Mouse (Mus musculus) cerebellum, adult 2 months (tissue): ENCODE results near the gene Grid1. TPM values are rescaled to one million over a fixed set of nuclear protein-coding genes. Genes with fewer than 3 reads are reported as not detected.

Experiments
- DNase-seq, 2 experiments: peaks; one replicate each; pipeline ENCODE4 v3.0.0; 2021
- H3K27ac ChIP-seq: fragments of 200-500 bp; 2 replicates; pipeline ENCODE4 v1.5.1; 2012; ENCODE audit warnings: low read length, control low read depth, inconsistent platforms; ENCODE audit not compliant: insufficient read depth
- H3K27me3 ChIP-seq: fragments of 200-500 bp; 2 replicates; pipeline ENCODE4 v1.6.1; 2012; ENCODE audit warnings: inconsistent platforms, mild to moderate bottlenecking, low read length, moderate library complexity; ENCODE audit not compliant: control insufficient read depth, insufficient read depth
- H3K4me1 ChIP-seq: fragments of 200-500 bp; 2 replicates; pipeline ENCODE4 v1.6.1; 2011; ENCODE audit warnings: low read length; ENCODE audit not compliant: control insufficient read depth, insufficient read depth
- H3K4me3 ChIP-seq: fragments of 200-500 bp; replicated peaks from 2 replicates; pipeline ENCODE3; 2011; ENCODE audit warnings: mild to moderate bottlenecking, low read depth, low read length, control low read depth; ENCODE audit not compliant: insufficient read depth
- CTCF ChIP-seq: fragments of 200-500 bp; IDR thresholded peaks from 2 replicates; pipeline ENCODE4 v1.5.1; 2011; ENCODE audit warnings: low read depth, mild to moderate bottlenecking, control low read depth, low read length, moderate library complexity, borderline replicate concordance; ENCODE audit not compliant: insufficient read depth
- POLR2A ChIP-seq: fragments of 200-500 bp; IDR thresholded peaks from 2 replicates; pipeline ENCODE4 v1.6.1; 2011; ENCODE audit warnings: low read length, control low read depth, borderline replicate concordance; ENCODE audit not compliant: insufficient read depth
- WGBS: fragments of 180-500 bp; shearing (Covaris S2); methylation state at CpG from one replicate; pipeline ENCODE4 v1.1.7; 2018; 5-methylcytosine and 5-hydroxymethylcytosine counted together
- polyA plus RNA-seq: library from polyadenylated mRNA; depleted of rRNA; stranded (reverse); fragments of >200 nt; gene quantifications from 2 replicates; pipeline ENCODE4 v1.2.3, GENCODE M21; 2012

Grid1 gene
- polyA plus RNA-seq, 1 experiment, result 13.3 TPM

DNA sequence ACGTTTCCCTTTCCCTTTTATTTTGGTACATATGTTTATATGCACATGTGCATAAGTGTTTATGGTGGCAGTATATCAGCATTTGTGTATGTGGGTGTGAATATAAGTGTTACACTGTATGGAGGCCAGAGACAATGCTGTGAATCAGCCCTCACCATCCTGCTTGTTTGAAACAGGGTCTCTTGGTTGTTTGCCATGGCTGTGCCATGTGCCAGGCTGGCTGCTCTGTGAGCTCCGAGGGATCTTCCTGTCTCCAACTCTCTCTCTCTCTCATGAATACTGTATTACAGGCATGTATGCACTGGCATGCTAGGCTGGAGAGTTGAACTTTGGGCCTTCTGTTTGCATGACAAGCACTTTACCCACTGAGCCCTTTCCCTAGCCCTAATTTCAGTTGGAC, 315.1 kb downstream of the Grid1 start:
- TF ChIP-seq CTCF (no peak), POLR2A (no peak)
- Histone ChIP-seq H3K27ac (no peak overlapping the region), H3K4me3 (no peak overlapping the region), H3K4me1 (peaks cover 5% of the 10 kb centered on the region), H3K27me3 (no peaks in the 10 kb centered on the region)
- WGBS, result 72% methylated on average over 2 of the region's 2 CpGs
- DNase-seq, result no peak

DNA sequence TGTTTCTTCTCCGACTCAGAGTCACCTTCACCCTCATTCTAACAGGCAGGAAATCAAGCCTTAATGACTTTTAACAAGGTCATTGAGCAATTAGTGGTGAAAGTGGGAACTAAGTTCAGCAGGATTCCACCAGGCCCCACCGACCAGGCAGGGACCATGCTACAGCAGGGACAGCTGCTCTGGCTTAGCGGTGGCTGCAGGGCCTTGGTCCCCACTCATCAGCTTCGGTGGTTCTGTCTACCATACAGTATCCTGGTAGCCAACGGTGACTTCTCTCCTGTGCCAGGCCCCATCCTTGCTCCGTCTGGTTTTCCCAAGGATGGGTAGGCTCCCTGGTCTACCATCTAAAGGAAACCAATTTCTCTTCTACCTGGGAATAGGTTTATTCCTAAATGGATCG, 318.2 kb downstream of the Grid1 start:
- no peak for DNase-seq
- no peak overlapping the region for H3K4me3 ChIP-seq
- peaks cover 11% of the 10 kb centered on the region for H3K4me1 ChIP-seq
- WGBS, result 50% methylated on average over 7 of the region's 7 CpGs
- H3K27ac ChIP-seq, result no peak overlapping the region
- H3K27me3 ChIP-seq, result no peaks in the 10 kb centered on the region
- TF ChIP-seq CTCF (no peak), POLR2A (no peak)

DNA sequence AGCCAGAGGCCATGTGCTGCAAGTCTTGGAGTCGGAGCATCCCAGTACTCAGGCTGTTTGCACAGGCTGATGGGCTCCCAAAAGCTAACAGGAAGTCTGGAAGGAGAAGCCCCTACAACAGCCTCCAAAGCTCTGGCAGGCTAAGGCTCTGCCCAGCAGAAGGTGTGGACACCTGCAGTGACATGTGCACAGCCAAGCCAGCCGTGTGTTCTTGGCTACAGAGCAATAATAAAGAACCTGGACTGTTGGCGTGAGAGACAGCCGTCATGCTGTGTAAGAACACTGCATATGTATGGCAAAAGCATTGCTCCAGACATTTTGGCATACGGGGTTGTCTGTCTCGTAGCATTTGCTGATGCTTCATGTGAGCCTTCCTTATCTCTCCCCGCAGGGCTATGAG, 319.9 kb downstream of the Grid1 start:
- Histone ChIP-seq H3K4me3 (no peak overlapping the region), H3K27ac (no peak overlapping the region), H3K27me3 (no peaks in the 10 kb centered on the region), H3K4me1 (peaks cover 11% of the 10 kb centered on the region)
- WGBS, result 14% methylated on average over 7 of the region's 7 CpGs
- peak; percentile 14 to 32 for DNase-seq
- no peak for TF ChIP-seq POLR2A
- TF ChIP-seq CTCF, result no peak

DNA sequence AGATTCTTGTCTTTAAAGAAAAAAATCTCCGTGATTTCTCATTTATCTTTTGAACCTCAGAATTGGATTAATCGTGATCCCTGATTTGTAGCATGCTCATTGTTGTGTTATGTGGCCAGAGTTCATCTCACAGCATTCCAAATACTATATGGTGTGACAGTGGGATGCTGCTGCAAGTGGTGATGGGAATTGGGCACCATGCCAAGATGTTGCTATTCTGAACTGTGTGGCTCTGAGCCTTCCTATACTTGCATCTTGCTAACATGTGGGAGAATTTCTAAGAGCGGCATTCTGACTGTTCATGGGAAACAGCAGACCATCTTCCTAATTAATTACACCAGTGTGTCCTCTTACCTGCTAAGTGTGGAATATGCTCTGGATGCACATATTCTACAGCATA, 332.5 kb downstream of the Grid1 start:
- H3K27ac ChIP-seq, result no peak overlapping the region
- 53% methylated on average over 3 of the region's 3 CpGs for WGBS
- H3K27me3 ChIP-seq, result no peaks in the 10 kb centered on the region
- no peak for DNase-seq
- no peak overlapping the region for H3K4me3 ChIP-seq
- TF ChIP-seq POLR2A (no peak), CTCF (no peak)
- no peaks in the 10 kb centered on the region for H3K4me1 ChIP-seq

DNA sequence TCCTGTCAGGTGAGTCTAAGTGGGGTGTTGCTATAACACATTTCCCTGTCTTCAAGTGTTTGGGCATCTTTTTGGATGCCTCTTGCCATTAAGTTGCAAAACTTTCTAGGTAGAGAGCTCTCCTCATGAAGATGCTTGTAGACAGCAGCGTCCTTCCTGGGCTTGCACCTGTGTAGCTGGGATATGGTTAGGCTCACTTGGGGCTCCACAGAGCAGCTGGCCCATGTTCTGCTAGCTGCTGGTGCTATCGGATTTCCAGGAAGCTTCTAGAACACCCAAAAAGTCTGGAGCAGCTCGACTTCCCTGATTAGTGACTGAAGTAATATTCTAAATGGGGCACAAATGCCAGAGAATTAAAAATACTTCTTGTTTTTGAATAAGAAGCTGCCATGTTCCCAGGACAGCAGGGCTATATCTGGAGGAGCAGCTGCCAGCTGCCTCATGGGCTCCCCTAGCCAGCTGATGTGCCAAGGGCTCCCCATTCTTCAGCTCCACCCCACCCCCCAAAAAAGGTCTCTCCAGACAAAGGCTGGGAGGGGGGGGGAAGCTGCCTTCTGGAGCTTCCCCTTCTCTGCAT, 333.9 kb downstream of the Grid1 start:
- no peak for DNase-seq
- no peak overlapping the region for H3K27ac ChIP-seq
- H3K4me3 ChIP-seq, result no peak overlapping the region
- no peaks in the 10 kb centered on the region for H3K4me1 ChIP-seq
- TF ChIP-seq CTCF (no peak), POLR2A (no peak)
- WGBS, result 50% methylated on average over 3 of the region's 3 CpGs
- no peaks in the 10 kb centered on the region for H3K27me3 ChIP-seq

DNA sequence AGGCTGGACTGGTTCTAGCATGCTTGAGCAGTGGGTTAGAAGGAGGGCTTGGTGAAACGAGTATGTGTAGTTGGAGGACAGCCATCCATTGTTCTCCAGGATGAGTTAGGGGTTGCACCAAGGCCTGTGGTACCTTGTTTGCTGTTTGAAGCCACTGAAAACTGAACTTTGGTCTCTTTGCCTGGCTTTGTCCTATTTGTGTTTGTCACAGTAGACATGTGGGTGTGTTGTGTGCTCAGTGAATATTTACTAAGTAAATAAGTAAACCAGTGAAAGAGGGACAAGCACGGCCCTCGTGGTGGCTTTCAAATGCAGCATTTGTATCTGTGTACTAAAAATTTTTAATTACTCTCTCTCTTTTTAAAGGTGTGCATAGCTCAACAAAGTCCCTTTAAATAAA, 334.5 kb downstream of the Grid1 start:
- H3K27me3 ChIP-seq, result no peaks in the 10 kb centered on the region
- TF ChIP-seq CTCF, result no peak
- TF ChIP-seq POLR2A, result no peak
- DNase-seq, result no peak
- WGBS, result 68% methylated on average over 3 of the region's 3 CpGs
- no peak overlapping the region for H3K27ac ChIP-seq
- no peak overlapping the region for H3K4me3 ChIP-seq
- no peaks in the 10 kb centered on the region for H3K4me1 ChIP-seq

DNA sequence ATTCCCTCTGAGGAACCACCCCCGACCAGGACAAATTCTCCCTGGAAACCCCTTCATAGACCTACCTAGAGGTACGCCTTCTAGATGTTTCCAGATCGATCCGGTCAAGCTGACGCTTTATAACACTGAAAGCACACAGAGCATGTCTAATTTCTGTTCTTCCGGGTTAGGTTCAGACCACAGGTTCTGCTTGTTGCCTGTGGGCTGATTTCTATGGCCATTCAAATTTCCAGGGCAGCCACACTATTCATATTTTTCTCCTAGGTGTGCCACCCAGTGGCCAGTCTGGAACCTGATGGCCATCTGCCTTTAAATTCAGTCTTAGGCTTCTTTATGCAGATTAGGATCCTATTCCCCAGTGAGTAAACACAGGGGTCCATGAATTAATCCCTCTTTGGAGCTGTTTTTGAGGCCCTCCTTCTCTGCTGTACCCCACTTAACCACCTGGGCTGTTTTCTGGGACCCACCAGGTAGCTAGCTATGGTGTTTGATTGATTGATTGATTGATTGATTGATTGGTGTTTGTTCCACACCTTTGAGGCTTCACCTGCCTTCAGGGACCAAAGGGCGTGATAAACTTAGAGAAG, 337.3 kb downstream of the Grid1 start:
- 59% methylated on average over 7 of the region's 7 CpGs for WGBS
- Histone ChIP-seq H3K27ac (no peak overlapping the region), H3K27me3 (no peaks in the 10 kb centered on the region), H3K4me1 (no peaks in the 10 kb centered on the region), H3K4me3 (no peak overlapping the region)
- TF ChIP-seq CTCF (peak; percentile 27; the same call in 1 of the 2 replicates), POLR2A (no peak)
- DNase-seq, result peak in 1 of 2 experiments; percentile 21

DNA sequence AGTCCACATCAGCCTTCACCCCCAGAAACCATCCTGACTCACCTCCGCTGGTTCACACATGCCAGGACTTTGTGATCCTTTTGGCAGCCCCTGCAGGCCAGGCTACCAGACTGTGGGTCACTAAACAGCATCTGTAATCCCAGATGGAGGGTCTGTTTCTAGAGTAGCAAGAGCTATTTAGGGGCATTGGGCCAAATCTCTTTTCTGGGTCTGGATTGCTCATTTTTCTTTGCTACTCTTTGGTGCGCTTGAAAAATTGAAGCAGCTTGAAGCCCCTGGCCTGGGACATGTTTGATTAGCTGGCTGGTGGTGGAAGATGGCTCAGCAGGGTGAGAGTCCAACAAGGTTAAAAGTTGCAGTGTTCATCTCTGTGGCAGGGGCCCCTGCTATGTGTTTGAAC, 339.4 kb downstream of the Grid1 start:
- H3K4me1 ChIP-seq, result no peaks in the 10 kb centered on the region
- no peak for DNase-seq
- no peak overlapping the region for H3K27ac ChIP-seq
- no peaks in the 10 kb centered on the region for H3K27me3 ChIP-seq
- H3K4me3 ChIP-seq, result no peak overlapping the region
- no peak for TF ChIP-seq POLR2A
- no peak for TF ChIP-seq CTCF
- WGBS, result 36% methylated on average over 2 of the region's 2 CpGs
